Mouse (Mus musculus): ENCODE data around the gene Dad1. TPM values are rescaled to one million over a fixed set of nuclear protein-coding genes. Genes with fewer than 3 reads are reported as not detected.

Dad1 gene
- polyA plus RNA-seq (2015; fragmentation: Nextera tagmentation; extraction: Ambion mirVana): 229 and 243 TPM in 2 replicates

GRCm38 (mm10) chr14:54253741-54254291 lies at the start of gene Dad1, which contains the start of gene Abhd4:
Dad1 (minus strand) TSS chr14:54254104.
Abhd4 (plus strand) TSS chr14:54254188.
- peak within 1 kb of the TSS; percentile 68 for H3K4me3 ChIP-seq (replicated peaks)
- peaks cover 61% of the 10 kb centered on the region for H3K4me1 ChIP-seq (replicated peaks)
- ATAC-seq (ENCODE audit: low read depth) (peak; percentile 99), DNase-seq (peak; percentile 96)
- H3K27ac ChIP-seq: peak within 1 kb of the TSS; percentile 94
- H3K9me3 ChIP-seq (replicated peaks): no peaks in the 10 kb centered on the region
- no peaks in the 10 kb centered on the region for H3K27me3 ChIP-seq
- H3K36me3 ChIP-seq: peaks cover 14% of the 10 kb centered on the region
- H3K9ac ChIP-seq: peak within 1 kb of the TSS; percentile 81
- H3K4me2 ChIP-seq: peak within 1 kb of the TSS; percentile 83
- under 1% methylated on average over 39 of the region's 39 CpGs for WGBS (ENCODE audit: insufficient replicate concordance)

GRCm38 (mm10) chr14:54300676-54301075 lies 46.8 kb upstream of the Dad1 start:
- no peaks in the 10 kb centered on the region for H3K27me3 ChIP-seq
- no peak overlapping the region for H3K4me3 ChIP-seq (replicated peaks)
- no peak overlapping the region for H3K9ac ChIP-seq
- no peak overlapping the region for H3K4me2 ChIP-seq
- no peak overlapping the region for H3K27ac ChIP-seq
- no peaks in the 10 kb centered on the region for H3K36me3 ChIP-seq
- H3K9me3 ChIP-seq (replicated peaks): no peaks in the 10 kb centered on the region
- WGBS (ENCODE audit: insufficient replicate concordance): 65% methylated on average over 3 of the region's 3 CpGs
- DNase-seq (no peak), ATAC-seq (ENCODE audit: low read depth) (no peak)
- no peaks in the 10 kb centered on the region for H3K4me1 ChIP-seq (replicated peaks)

- no peak overlapping the region for H3K4me3 ChIP-seq (replicated peaks)
- no peak overlapping the region for H3K4me2 ChIP-seq
- WGBS (ENCODE audit: insufficient replicate concordance): 60% methylated on average over 5 of the region's 5 CpGs
- no peak for ATAC-seq (ENCODE audit: low read depth)
- no peaks in the 10 kb centered on the region for H3K4me1 ChIP-seq (replicated peaks)
- H3K27ac ChIP-seq: no peak overlapping the region
- no peaks in the 10 kb centered on the region for H3K27me3 ChIP-seq
- no peak for DNase-seq
- H3K9ac ChIP-seq: no peak overlapping the region
- no peaks in the 10 kb centered on the region for H3K36me3 ChIP-seq
- H3K9me3 ChIP-seq (replicated peaks): no peaks in the 10 kb centered on the region
Observed at GRCm38 (mm10) chr14:54300136-54300535, 46.2 kb upstream of the Dad1 start.

GRCm38 (mm10) chr14:54284839-54285238 lies 30.9 kb upstream of the Dad1 start, which contains the start of gene Olfr49:
Olfr49 (minus strand) TSS chr14:54284939.
- Histone ChIP-seq H3K27me3 (peaks cover 7% of the 10 kb centered on the region; the same call in 1 of the 2 replicates), H3K27ac (no peak within 1 kb of the TSS), H3K36me3 (no peaks in the 10 kb centered on the region), H3K4me1 (replicated peaks) (no peaks in the 10 kb centered on the region), H3K9me3 (replicated peaks) (no peaks in the 10 kb centered on the region), H3K4me3 (replicated peaks) (no peak within 1 kb of the TSS), H3K4me2 (no peak within 1 kb of the TSS), H3K9ac (no peak within 1 kb of the TSS)
- ATAC-seq (ENCODE audit: low read depth) (no peak), DNase-seq (no peak)
- WGBS (ENCODE audit: insufficient replicate concordance): 50% methylated on average over 1 of the region's 1 CpGs

- Histone ChIP-seq H3K9ac (no peak overlapping the region), H3K4me3 (replicated peaks) (no peak overlapping the region), H3K27me3 (0 out of 2 replicates have a peak, but pooled peaks cover 3% of the 10 kb centered on the region), H3K36me3 (no peaks in the 10 kb centered on the region), H3K9me3 (replicated peaks) (no peaks in the 10 kb centered on the region), H3K4me1 (replicated peaks) (no peaks in the 10 kb centered on the region), H3K27ac (no peak overlapping the region), H3K4me2 (no peak overlapping the region)
- ATAC-seq (ENCODE audit: low read depth) (no peak), DNase-seq (no peak)
- WGBS (ENCODE audit: insufficient replicate concordance): 65% methylated on average over 2 of the region's 2 CpGs
Observed at GRCm38 (mm10) chr14:54276446-54276845, 22.5 kb upstream of the Dad1 start.

GRCm38 (mm10) chr14:54272696-54273095 lies 18.8 kb upstream of the Dad1 start:
- DNase-seq: no peak
- no peaks in the 10 kb centered on the region for H3K4me1 ChIP-seq (replicated peaks)

GRCm38 (mm10) chr14:54271976-54272606 lies 18.2 kb upstream of the Dad1 start:
- Histone ChIP-seq H3K4me2 (no peak overlapping the region), H3K4me1 (replicated peaks) (no peaks in the 10 kb centered on the region), H3K27me3 (no peaks in the 10 kb centered on the region), H3K36me3 (peaks cover 6% of the 10 kb centered on the region; the same call in 1 of the 2 replicates), H3K27ac (no peak overlapping the region), H3K4me3 (replicated peaks) (no peak overlapping the region), H3K9ac (no peak overlapping the region), H3K9me3 (replicated peaks) (no peaks in the 10 kb centered on the region)
- DNase-seq (no peak), ATAC-seq (ENCODE audit: low read depth) (no peak)
- WGBS (ENCODE audit: insufficient replicate concordance): 70% methylated on average over 3 of the region's 3 CpGs

More at GRCm38 (mm10) chr14:54272696-54273095, 18.8 kb upstream of the Dad1 start:
- Histone ChIP-seq H3K4me2 (no peak overlapping the region), H3K27me3 (no peaks in the 10 kb centered on the region), H3K9ac (no peak overlapping the region), H3K27ac (no peak overlapping the region), H3K9me3 (replicated peaks) (no peaks in the 10 kb centered on the region), H3K36me3 (peaks cover 3% of the 10 kb centered on the region; the same call in 1 of the 2 replicates), H3K4me3 (replicated peaks) (no peak overlapping the region)
- no peak for ATAC-seq (ENCODE audit: low read depth)
- 68% methylated on average over 3 of the region's 3 CpGs for WGBS (ENCODE audit: insufficient replicate concordance)

- Histone ChIP-seq H3K36me3 (peaks cover 6% of the 10 kb centered on the region; the same call in 1 of the 2 replicates), H3K9ac (no peak overlapping the region), H3K27ac (no peak overlapping the region), H3K4me3 (replicated peaks) (no peak overlapping the region), H3K9me3 (replicated peaks) (no peaks in the 10 kb centered on the region), H3K4me2 (no peak overlapping the region), H3K27me3 (no peaks in the 10 kb centered on the region), H3K4me1 (replicated peaks) (no peaks in the 10 kb centered on the region)
- WGBS (ENCODE audit: insufficient replicate concordance): 82% methylated on average over 3 of the region's 3 CpGs
- ATAC-seq (ENCODE audit: low read depth) (no peak), DNase-seq (no peak)
Observed at GRCm38 (mm10) chr14:54270413-54270812, 16.5 kb upstream of the Dad1 start.

GRCm38 (mm10) chr14:54269566-54269965 lies 15.7 kb upstream of the Dad1 start:
- Histone ChIP-seq H3K9me3 (replicated peaks) (no peaks in the 10 kb centered on the region), H3K4me3 (replicated peaks) (no peak overlapping the region), H3K27ac (no peak overlapping the region), H3K36me3 (peaks cover 6% of the 10 kb centered on the region; the same call in 1 of the 2 replicates), H3K9ac (no peak overlapping the region), H3K4me2 (no peak overlapping the region), H3K4me1 (replicated peaks) (no peaks in the 10 kb centered on the region), H3K27me3 (no peaks in the 10 kb centered on the region)
- 72% methylated on average over 3 of the region's 3 CpGs for WGBS (ENCODE audit: insufficient replicate concordance)
- ATAC-seq (ENCODE audit: low read depth) (no peak), DNase-seq (no peak)

GRCm38 (mm10) chr14:54267966-54268365 lies 14.1 kb upstream of the Dad1 start:
- no peak overlapping the region for H3K27ac ChIP-seq
- H3K9ac ChIP-seq: no peak overlapping the region
- WGBS (ENCODE audit: insufficient replicate concordance): 80% methylated on average over 10 of the region's 10 CpGs
- H3K4me2 ChIP-seq: no peak overlapping the region
- H3K9me3 ChIP-seq (replicated peaks): no peaks in the 10 kb centered on the region
- H3K4me1 ChIP-seq (replicated peaks): no peaks in the 10 kb centered on the region
- ATAC-seq (ENCODE audit: low read depth): no peak
- DNase-seq: no peak
- no peaks in the 10 kb centered on the region for H3K27me3 ChIP-seq
- H3K36me3 ChIP-seq: peaks cover 9% of the 10 kb centered on the region; the same call in 1 of the 2 replicates
- no peak overlapping the region for H3K4me3 ChIP-seq (replicated peaks)

- Histone ChIP-seq H3K9ac (no peak overlapping the region), H3K27ac (no peak overlapping the region), H3K4me1 (replicated peaks) (0 out of 2 replicates have a peak, but pooled peaks cover under 1% of the 10 kb centered on the region), H3K4me2 (no peak overlapping the region), H3K4me3 (replicated peaks) (no peak overlapping the region), H3K9me3 (replicated peaks) (no peaks in the 10 kb centered on the region), H3K36me3 (peaks cover 9% of the 10 kb centered on the region; the same call in 1 of the 2 replicates), H3K27me3 (no peaks in the 10 kb centered on the region)
- no peak for ATAC-seq (ENCODE audit: low read depth)
- DNase-seq: no peak
- 66% methylated on average over 6 of the region's 6 CpGs for WGBS (ENCODE audit: insufficient replicate concordance)
Observed at GRCm38 (mm10) chr14:54265951-54266350, 12.0 kb upstream of the Dad1 start.
